Mouse (Mus musculus) MEL (cell line): ENCODE data around the gene Brf1. TPM values are rescaled to one million over a fixed set of nuclear protein-coding genes. Genes with fewer than 3 reads are reported as not detected.

Source experiments
- polyA plus RNA-seq, 2 experiments: library from polyadenylated mRNA; stranded (reverse) in 1 of 2; unstranded in 1 of 2; fragments of >175 nt in 1 of 2; fragments of >200 nt in 1 of 2; gene quantifications; 2 replicates each; pipeline versions ENCODE4 v1.2.1 to v1.2.4; 2012; ENCODE audit warnings: low replicate concordance in 2 of 2, low read depth in 1 of 2; ENCODE audit not compliant: insufficient read length in 2 of 2, insufficient read depth in 1 of 2, missing spikeins in 1 of 2
- total RNA-seq: library from RNA; depleted of rRNA; stranded (reverse); fragments of 300-350 nt; gene quantifications from 2 replicates; pipeline ENCODE4 v1.2.3, GENCODE M21; 2012; rRNA removed

Gene Brf1
- total and polyA plus RNA-seq, 3 experiments: 105 to 159 TPM; not detected in 1

Other genes starting within 250 kb of the Brf1 start
- gene Pld4, start 240.0 kb downstream of the Brf1 start, total RNA-seq: 9.7 and 9.8 TPM in 2 replicates
- gene Pld4, start 240.0 kb downstream of the Brf1 start, polyA plus RNA-seq: 10 to 100 TPM in 1 of 2 experiments, not detected in 1; 16.4 TPM
- gene Ahnak2, start 198.0 kb downstream of the Brf1 start, total RNA-seq: 1.2 and 2.6 TPM in 2 replicates
- gene Ahnak2, start 198.0 kb downstream of the Brf1 start, polyA plus RNA-seq: 10 to 100 TPM in 1 of 2 experiments, not detected in 1; 11.4 TPM
- 11.2 and 15.2 TPM in 2 replicates for gene Clba1, start 191.8 kb downstream of the Brf1 start, total RNA-seq
- gene Clba1, start 191.8 kb downstream of the Brf1 start, polyA plus RNA-seq: 10 to 100 TPM in 1 of 2 experiments, not detected in 1; 21.4 TPM
- 245 and 279 TPM in 2 replicates for gene Cdca4, start 171.3 kb downstream of the Brf1 start, total RNA-seq
- 100 to 1,000 TPM in 1 of 2 experiments, not detected in 1; 274 TPM for gene Cdca4, start 171.3 kb downstream of the Brf1 start, polyA plus RNA-seq
- gene Gpr132, start 132.5 kb downstream of the Brf1 start, total RNA-seq: 6.5 and 6.8 TPM in 2 replicates
- gene Gpr132, start 132.5 kb downstream of the Brf1 start, polyA plus RNA-seq: 1 to 10 TPM in 1 of 2 experiments, not detected in 1; 5.4 TPM
- gene Jag2, start 70.9 kb downstream of the Brf1 start, total RNA-seq: 0.75 and 1.0 TPM in 2 replicates
- 1 to 10 TPM in 1 of 2 experiments, not detected in 1; 3.9 TPM for gene Jag2, start 70.9 kb downstream of the Brf1 start, polyA plus RNA-seq
- 19.0 and 20.1 TPM in 2 replicates for gene Nudt14, start 58.6 kb downstream of the Brf1 start, total RNA-seq
- 10 to 100 TPM in 1 of 2 experiments, not detected in 1; 61.0 TPM for gene Nudt14, start 58.6 kb downstream of the Brf1 start, polyA plus RNA-seq
- gene Btbd6, start 24.2 kb downstream of the Brf1 start, total RNA-seq: 0.88 and 1.8 TPM in 2 replicates
- 1 to 10 TPM in 1 of 2 experiments, not detected in 1; 3.0 TPM for gene Btbd6, start 24.2 kb downstream of the Brf1 start, polyA plus RNA-seq
- 27.7 and 29.8 TPM in 2 replicates for gene Pacs2, start 13.8 kb upstream of the Brf1 start, total RNA-seq
- gene Pacs2, start 13.8 kb upstream of the Brf1 start, polyA plus RNA-seq: 10 to 100 TPM; 62.5 to 69.7 TPM
- gene Tex22, start 73.8 kb upstream of the Brf1 start, total RNA-seq: 0.59 and 0.65 TPM in 2 replicates
- gene Tex22, start 73.8 kb upstream of the Brf1 start, polyA plus RNA-seq: under 1 TPM in 1 of 2 experiments, not detected in 1; 0.43 TPM
- 99.5 and 102 TPM in 2 replicates for gene Mta1, start 97.6 kb upstream of the Brf1 start, total RNA-seq
- gene Mta1, start 97.6 kb upstream of the Brf1 start, polyA plus RNA-seq: 100 to 1,000 TPM in 1 of 2 experiments, 10 to 100 TPM in 1; 69.0 to 410 TPM
- gene Crip2, start 139.5 kb upstream of the Brf1 start, total RNA-seq: 65.2 and 67.8 TPM in 2 replicates
- 100 to 1,000 TPM in 1 of 2 experiments, not detected in 1; 261 TPM for gene Crip2, start 139.5 kb upstream of the Brf1 start, polyA plus RNA-seq
- gene Crip1, start 145.6 kb upstream of the Brf1 start, total RNA-seq: 419 and 438 TPM in 2 replicates
- gene Crip1, start 145.6 kb upstream of the Brf1 start, polyA plus RNA-seq: 100 to 1,000 TPM in 1 of 2 experiments, not detected in 1; 282 TPM
- gene Tedc1, start 155.7 kb upstream of the Brf1 start, total RNA-seq: 40.6 and 50.7 TPM in 2 replicates
- gene Tedc1, start 155.7 kb upstream of the Brf1 start, polyA plus RNA-seq: 10 to 100 TPM in 1 of 2 experiments, not detected in 1; 74.7 TPM
- gene Tmem121, start 185.2 kb upstream of the Brf1 start, total RNA-seq: 14.4 and 17.0 TPM in 2 replicates
- gene Tmem121, start 185.2 kb upstream of the Brf1 start, polyA plus RNA-seq: 10 to 100 TPM in 1 of 2 experiments, not detected in 1; 35.2 TPM